Mouse (Mus musculus): Measurements from ENCODE around the gene Gnai3. TPM values are rescaled to one million over a fixed set of nuclear protein-coding genes. Genes with fewer than 3 reads are reported as not detected.

Gene Gnai3
- polyA plus RNA-seq, 1 experiment from 2014 or later: 207 TPM

GRCm38 (mm10) chr3:108178756-108179715 lies 33.1 kb upstream of the Gnai3 start:
- Histone ChIP-seq H3K36me3 (replicated peaks) (no peaks in the 10 kb centered on the region), H3K27me3 (ENCODE audit: poor library complexity, severe bottlenecking) (peaks cover 2% of the 10 kb centered on the region; the same call in 1 of the 2 replicates), H3K4me3 (no peak overlapping the region), H3K9me3 (no peaks in the 10 kb centered on the region), H3K4me1 (peaks cover 21% of the 10 kb centered on the region), H3K27ac (no peak overlapping the region)
- 86% methylated on average over 7 of the region's 7 CpGs for WGBS
- no peak for DNase-seq (ENCODE audit: extremely low spot score, low spot score)

- Histone ChIP-seq H3K27ac (peak overlapping the region; percentile 82), H3K4me1 (peaks cover 22% of the 10 kb centered on the region), H3K4me3 (peak overlapping the region; percentile 17), H3K9me3 (no peaks in the 10 kb centered on the region), H3K27me3 (ENCODE audit: poor library complexity, severe bottlenecking) (peaks cover 14% of the 10 kb centered on the region; the same call in 1 of the 2 replicates), H3K36me3 (replicated peaks) (no peaks in the 10 kb centered on the region)
- 27% methylated on average over 14 of the region's 14 CpGs for WGBS
- DNase-seq (ENCODE audit: extremely low spot score, low spot score): peak; percentile 32
These were observed 29.0 kb upstream of the Gnai3 start for GRCm38 (mm10) chr3:108174672-108175531.

- H3K9me3 ChIP-seq: no peaks in the 10 kb centered on the region
- H3K4me3 ChIP-seq: no peak overlapping the region
- peak overlapping the region; percentile 60 for H3K27ac ChIP-seq
- H3K36me3 ChIP-seq (replicated peaks): no peaks in the 10 kb centered on the region
- DNase-seq (ENCODE audit: extremely low spot score, low spot score): no peak
- peaks cover 53% of the 10 kb centered on the region for H3K4me1 ChIP-seq
- WGBS: 38% methylated on average over 3 of the region's 3 CpGs
- peaks cover 48% of the 10 kb centered on the region for H3K27me3 ChIP-seq (ENCODE audit: poor library complexity, severe bottlenecking)
These were observed 23.3 kb upstream of the Gnai3 start for GRCm38 (mm10) chr3:108169199-108169598.

GRCm38 (mm10) chr3:108167499-108167898 lies 21.6 kb upstream of the Gnai3 start:
- Histone ChIP-seq H3K9me3 (no peaks in the 10 kb centered on the region), H3K36me3 (replicated peaks) (no peaks in the 10 kb centered on the region), H3K27ac (peak overlapping the region; percentile 77), H3K27me3 (ENCODE audit: poor library complexity, severe bottlenecking) (peaks cover 46% of the 10 kb centered on the region), H3K4me3 (no peak overlapping the region; the same call in 1 of the 2 replicates), H3K4me1 (peaks cover 50% of the 10 kb centered on the region)
- DNase-seq (ENCODE audit: extremely low spot score, low spot score): peak; percentile 26
- WGBS: 48% methylated on average over 14 of the region's 14 CpGs

GRCm38 (mm10) chr3:108166486-108167211 lies 20.7 kb upstream of the Gnai3 start:
- 3% methylated on average over 10 of the region's 11 CpGs for WGBS
- H3K36me3 ChIP-seq (replicated peaks): no peaks in the 10 kb centered on the region
- peak; percentile 82 for DNase-seq (ENCODE audit: extremely low spot score, low spot score)
- H3K4me3 ChIP-seq: peak overlapping the region; percentile 31
- H3K4me1 ChIP-seq: peaks cover 50% of the 10 kb centered on the region
- H3K27ac ChIP-seq: peak overlapping the region; percentile 77
- H3K9me3 ChIP-seq: no peaks in the 10 kb centered on the region
- H3K27me3 ChIP-seq (ENCODE audit: poor library complexity, severe bottlenecking): peaks cover 46% of the 10 kb centered on the region

GRCm38 (mm10) chr3:108165532-108166315 lies 19.8 kb upstream of the Gnai3 start:
- Histone ChIP-seq H3K4me3 (peak overlapping the region; percentile 31), H3K4me1 (peaks cover 50% of the 10 kb centered on the region), H3K27ac (peak overlapping the region; percentile 77), H3K36me3 (replicated peaks) (no peaks in the 10 kb centered on the region), H3K9me3 (no peaks in the 10 kb centered on the region), H3K27me3 (ENCODE audit: poor library complexity, severe bottlenecking) (peaks cover 46% of the 10 kb centered on the region)
- 18% methylated on average over 10 of the region's 10 CpGs for WGBS
- DNase-seq (ENCODE audit: extremely low spot score, low spot score): peak; percentile 26

- peaks cover 46% of the 10 kb centered on the region for H3K27me3 ChIP-seq (ENCODE audit: poor library complexity, severe bottlenecking)
- no peaks in the 10 kb centered on the region for H3K36me3 ChIP-seq (replicated peaks)
- H3K27ac ChIP-seq: peak overlapping the region; percentile 73
- DNase-seq (ENCODE audit: extremely low spot score, low spot score): peak; percentile 85
- no peaks in the 10 kb centered on the region for H3K9me3 ChIP-seq
- peaks cover 50% of the 10 kb centered on the region for H3K4me1 ChIP-seq
- WGBS: 22% methylated on average over 9 of the region's 9 CpGs
- H3K4me3 ChIP-seq: peak overlapping the region; percentile 31
These were observed 18.9 kb upstream of the Gnai3 start for GRCm38 (mm10) chr3:108164807-108165206.

- Histone ChIP-seq H3K27ac (no peak overlapping the region), H3K4me1 (peaks cover 51% of the 10 kb centered on the region), H3K27me3 (ENCODE audit: poor library complexity, severe bottlenecking) (peaks cover 42% of the 10 kb centered on the region), H3K36me3 (replicated peaks) (no peaks in the 10 kb centered on the region), H3K4me3 (no peak overlapping the region), H3K9me3 (no peaks in the 10 kb centered on the region)
- 69% methylated on average over 5 of the region's 5 CpGs for WGBS
- DNase-seq (ENCODE audit: extremely low spot score, low spot score): no peak
These were observed 18.1 kb upstream of the Gnai3 start for GRCm38 (mm10) chr3:108164091-108164490.

GRCm38 (mm10) chr3:108158383-108159037 lies 12.6 kb upstream of the Gnai3 start:
- DNase-seq (ENCODE audit: extremely low spot score, low spot score): no peak
- H3K4me3 ChIP-seq: 0 out of 2 replicates have a peak overlapping the region, but pooled peaks have one; percentile 8
- peaks cover 5% of the 10 kb centered on the region; the same call in 1 of the 2 replicates for H3K27me3 ChIP-seq (ENCODE audit: poor library complexity, severe bottlenecking)
- no peaks in the 10 kb centered on the region for H3K36me3 ChIP-seq (replicated peaks)
- no peaks in the 10 kb centered on the region for H3K9me3 ChIP-seq
- WGBS: 62% methylated on average over 9 of the region's 9 CpGs
- peak overlapping the region; percentile 77 for H3K27ac ChIP-seq
- H3K4me1 ChIP-seq: peaks cover 21% of the 10 kb centered on the region

GRCm38 (mm10) chr3:108154656-108155055 lies 8.7 kb upstream of the Gnai3 start, which contains the start of gene Gpr61:
Gpr61 (minus strand) TSS chr3:108154882.
- peaks cover 24% of the 10 kb centered on the region for H3K4me1 ChIP-seq
- 48% methylated on average over 4 of the region's 4 CpGs for whole genome bisulfite sequencing
- no peaks in the 10 kb centered on the region for H3K36me3 ChIP-seq (replicated peaks)
- H3K4me3 ChIP-seq: no peak within 1 kb of the TSS
- no peak within 1 kb of the TSS for H3K27ac ChIP-seq
- no peaks in the 10 kb centered on the region for H3K9me3 ChIP-seq
- H3K27me3 ChIP-seq (ENCODE audit: poor library complexity, severe bottlenecking): no peaks in the 10 kb centered on the region
- no peak for DNase-seq (ENCODE audit: extremely low spot score, low spot score)

- Histone ChIP-seq H3K9me3 (no peaks in the 10 kb centered on the region), H3K36me3 (replicated peaks) (no peaks in the 10 kb centered on the region), H3K27ac (no peak overlapping the region), H3K4me3 (no peak overlapping the region), H3K4me1 (peaks cover 13% of the 10 kb centered on the region), H3K27me3 (ENCODE audit: poor library complexity, severe bottlenecking) (no peaks in the 10 kb centered on the region)
- WGBS: 93% methylated on average over 3 of the region's 3 CpGs
- no peak for DNase-seq (ENCODE audit: extremely low spot score, low spot score)
These were observed 6.3 kb upstream of the Gnai3 start for GRCm38 (mm10) chr3:108152290-108152689.
